Mouse (Mus musculus): ENCODE measurements at regions not wholly inside any gene's neighbourhood (a gene's known extent, or its start where the extent isn't known, plus 50 kb on each side); places are given as distances from the start of the nearest gene placed in this dataset.

- no peak for TF ChIP-seq CTCF (IDR thresholded peaks at IDR 0.05; ENCODE audit: extremely low read depth, insufficient read length, insufficient replicate concordance, low read depth, low read length)
- no peak for TF ChIP-seq POLR2A (IDR thresholded peaks at IDR 0.05; ENCODE audit: low read depth, low read length)
These were observed 136.7 kb downstream of the Trim29 start for GRCm38 (mm10) chr9:43447372-43447771.

All from small intestine, adult 2 months (tissue).